Mouse (Mus musculus): ENCODE measurements around the gene Olfr651. TPM values are rescaled to one million over a fixed set of nuclear protein-coding genes. Genes with fewer than 3 reads are reported as not detected.
"Not testable (repeated sequence)": the region's sequence is repeated elsewhere in the genome, so short reads cannot be mapped to it uniquely, and the experiment has no call there.

Olfr651 gene
- not detected in 2 replicates for total RNA-seq (2017)

DNA sequence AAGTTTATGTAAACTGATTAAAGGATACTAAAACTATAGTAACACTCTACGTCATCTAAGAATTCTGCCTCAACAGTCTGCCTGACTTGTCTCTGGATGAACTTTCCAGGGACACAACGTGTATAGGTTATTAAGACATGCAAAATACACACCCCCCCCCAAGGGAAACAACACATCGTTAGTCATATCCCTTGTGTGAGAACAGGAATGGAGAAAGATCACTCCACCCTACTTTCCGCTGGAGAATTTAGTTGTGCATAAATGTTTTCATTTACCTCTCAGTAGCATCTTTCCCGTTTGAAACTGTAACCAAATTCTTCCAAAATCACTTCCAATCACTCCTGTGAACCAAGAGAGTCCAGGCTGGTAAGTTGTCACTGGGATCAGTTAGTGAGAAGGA is at the start of gene Olfr651:
TSS of gene Olfr651 (plus strand) at position 301 of the 400 bp plus-strand sequence.
- ATAC-seq (replicated peaks in 1 of 2; ENCODE audit: insufficient read depth in 1 of 2, low FRiP score in 2 of 2, low TSS enrichment in 1 of 2, low read depth in 1 of 2, poor library complexity in 2 of 2, severe bottlenecking in 2 of 2): no peak

DNA sequence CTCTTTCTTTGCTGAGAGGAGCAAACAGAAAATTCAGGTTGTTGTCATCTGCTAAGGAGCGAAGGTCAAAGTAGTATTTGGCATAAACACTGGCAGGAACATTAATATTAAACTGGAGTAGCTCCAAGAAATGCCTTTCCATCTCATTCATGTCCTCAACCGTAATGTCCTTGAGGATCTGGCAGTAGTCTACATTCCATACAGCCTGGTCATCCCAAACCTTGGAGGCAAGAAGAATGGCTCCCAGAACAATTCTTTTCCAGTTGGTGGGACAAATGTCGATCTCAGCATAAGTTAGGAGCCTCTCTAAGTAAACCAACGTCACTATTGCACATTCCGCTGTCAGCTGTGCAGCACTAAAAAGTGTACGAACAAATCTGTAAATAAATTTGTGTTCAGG is 48.7 kb upstream of the Olfr651 start:
- ATAC-seq (replicated peaks in 1 of 2; ENCODE audit: insufficient read depth in 1 of 2, low FRiP score in 2 of 2, low TSS enrichment in 1 of 2, low read depth in 1 of 2, poor library complexity in 2 of 2, severe bottlenecking in 2 of 2): not testable (repeated sequence)

DNA sequence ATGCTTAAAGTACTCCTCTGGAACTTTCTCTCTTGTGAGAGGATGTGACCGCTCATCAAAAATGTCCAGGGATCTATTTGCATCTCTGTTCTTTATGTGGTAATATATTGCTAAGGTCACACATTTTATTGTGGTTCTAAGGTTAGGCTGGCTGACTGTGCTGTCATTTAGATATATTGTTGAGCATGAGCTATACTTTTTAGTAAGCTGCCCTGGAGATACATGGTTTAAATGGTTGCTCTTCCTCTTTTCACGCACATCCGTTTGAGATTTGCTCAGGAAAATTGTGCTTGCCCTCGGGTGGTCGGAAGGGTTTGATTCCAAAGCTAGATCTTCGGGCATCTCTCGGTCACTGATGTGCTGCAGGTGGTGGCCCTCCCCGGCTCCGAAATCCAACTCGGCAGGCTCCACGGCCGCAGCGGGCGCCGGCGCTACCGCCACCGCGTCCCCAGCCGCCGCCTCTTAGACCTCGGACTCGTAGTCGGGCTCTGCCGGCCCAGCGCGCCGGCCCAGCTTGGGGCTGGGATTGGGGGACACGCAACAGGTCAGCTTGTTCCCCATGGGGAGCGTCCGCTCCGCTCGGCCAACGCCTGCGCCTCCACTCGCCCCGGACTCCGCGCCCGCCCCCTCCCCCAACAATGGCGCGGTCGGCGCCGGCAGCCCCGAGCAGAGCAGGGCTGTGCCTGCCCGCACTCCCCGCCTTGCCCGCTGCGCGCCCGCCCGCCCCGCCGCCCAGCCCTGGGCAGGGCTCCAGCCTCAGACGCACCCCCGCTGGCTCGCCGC is 48.2 kb upstream of the Olfr651 start:
- ATAC-seq (replicated peaks in 1 of 2; ENCODE audit: insufficient read depth in 1 of 2, low FRiP score in 2 of 2, low TSS enrichment in 1 of 2, low read depth in 1 of 2, poor library complexity in 2 of 2, severe bottlenecking in 2 of 2): no peak

DNA sequence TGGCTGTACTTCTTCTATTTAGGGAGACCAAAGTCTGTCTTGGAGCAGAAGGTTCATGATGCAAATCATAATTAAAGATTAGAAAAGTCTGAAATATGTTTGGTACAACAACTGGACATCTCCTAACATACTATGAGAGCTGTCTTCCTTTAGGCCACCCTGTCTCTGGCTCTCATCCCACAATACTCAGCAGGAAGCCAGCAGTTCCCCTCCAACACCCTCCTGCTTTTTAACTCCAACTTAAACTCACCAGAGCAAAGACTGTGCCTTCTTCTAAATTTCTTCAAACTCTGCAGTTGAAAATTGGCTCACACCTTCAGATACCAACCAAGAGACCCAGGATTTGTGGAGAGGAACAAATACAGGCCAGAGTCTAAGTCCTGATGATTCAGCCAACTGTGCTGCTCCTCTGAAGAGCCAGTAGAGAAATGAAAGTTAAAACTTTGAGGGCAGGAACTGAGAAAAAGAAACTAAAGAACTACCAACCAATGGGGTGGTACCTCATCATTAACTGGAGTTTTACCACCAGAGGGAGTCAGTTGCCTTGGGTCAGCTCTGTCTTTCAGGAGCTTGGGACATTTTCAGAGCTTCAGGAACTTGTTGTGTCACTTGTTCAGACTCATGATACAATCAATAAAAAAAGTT is 42.4 kb upstream of the Olfr651 start, which contains the start of gene Trim30d:
TSS of gene Trim30d (minus strand) at position 429 of the 645 bp plus-strand sequence.
- peak; percentile 100 for ATAC-seq (replicated peaks in 1 of 2; ENCODE audit: insufficient read depth in 1 of 2, low FRiP score in 2 of 2, low TSS enrichment in 1 of 2, low read depth in 1 of 2, poor library complexity in 2 of 2, severe bottlenecking in 2 of 2)

DNA sequence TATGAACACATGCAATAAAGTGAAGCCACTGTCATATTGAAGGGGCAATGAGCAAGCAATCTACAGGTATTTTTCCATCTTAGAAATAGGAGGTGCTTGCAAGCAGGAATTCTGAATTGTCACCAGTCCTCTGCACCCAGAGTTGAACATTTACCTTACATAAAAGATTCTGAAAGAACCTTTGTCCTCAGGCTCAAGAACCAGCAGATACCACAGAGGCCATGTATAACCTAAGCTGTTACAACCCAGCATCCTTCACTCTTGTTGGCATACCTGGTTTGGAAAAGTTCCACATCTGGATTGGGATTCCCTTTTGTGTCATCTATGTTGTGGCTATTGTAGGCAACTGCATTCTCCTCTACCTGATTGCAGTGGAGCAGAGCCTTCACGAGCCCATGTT is 2.8 kb downstream of the Olfr651 start:
- no peak for ATAC-seq (replicated peaks in 1 of 2; ENCODE audit: insufficient read depth in 1 of 2, low FRiP score in 2 of 2, low TSS enrichment in 1 of 2, low read depth in 1 of 2, poor library complexity in 2 of 2, severe bottlenecking in 2 of 2)

DNA sequence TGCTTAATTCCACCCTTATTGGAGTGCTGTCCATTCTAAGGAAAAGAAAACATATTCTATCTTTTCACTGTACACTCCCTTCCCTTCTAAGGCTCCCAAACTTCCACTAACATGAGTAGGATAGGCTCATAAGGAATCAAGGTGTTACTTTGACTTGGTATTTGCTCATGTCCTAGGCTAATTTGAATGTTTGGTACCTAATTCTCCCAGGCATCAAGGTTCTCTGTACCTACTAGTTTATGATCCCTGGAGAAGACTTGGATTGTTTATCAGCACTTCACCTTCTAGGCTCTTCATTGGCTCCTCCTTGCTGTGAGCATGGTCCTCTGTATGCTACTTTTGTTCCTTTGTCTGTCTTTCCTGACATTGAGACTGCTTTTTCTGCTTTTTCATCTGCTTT is 10.7 kb downstream of the Olfr651 start, which contains the start of gene Olfr652:
TSS of gene Olfr652 (plus strand) at position 301 of the 400 bp plus-strand sequence.
- no peak for ATAC-seq (replicated peaks in 1 of 2; ENCODE audit: insufficient read depth in 1 of 2, low FRiP score in 2 of 2, low TSS enrichment in 1 of 2, low read depth in 1 of 2, poor library complexity in 2 of 2, severe bottlenecking in 2 of 2)

DNA sequence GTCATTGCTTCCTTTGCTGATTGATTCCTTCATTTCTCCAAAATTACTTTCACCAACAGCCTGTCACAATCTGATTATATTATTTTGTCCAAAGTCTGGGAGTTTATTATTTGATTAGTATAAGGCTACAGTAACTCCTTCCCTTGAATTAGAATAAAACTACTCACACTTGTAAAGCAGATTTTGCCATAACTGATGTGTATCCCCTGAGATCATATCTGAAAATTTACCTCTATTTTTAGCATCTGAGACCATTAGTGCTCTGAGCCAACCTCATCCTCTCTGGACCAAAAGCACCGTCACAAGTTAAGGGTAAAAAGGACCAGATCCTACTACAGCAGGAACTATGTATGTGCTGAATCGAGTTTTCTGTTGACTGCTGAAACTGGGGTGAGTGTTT is 27.1 kb downstream of the Olfr651 start, which contains the start of gene Olfr653:
TSS of gene Olfr653 (plus strand) at position 301 of the 400 bp plus-strand sequence.
- no peak for ATAC-seq (replicated peaks in 1 of 2; ENCODE audit: insufficient read depth in 1 of 2, low FRiP score in 2 of 2, low TSS enrichment in 1 of 2, low read depth in 1 of 2, poor library complexity in 2 of 2, severe bottlenecking in 2 of 2)

DNA sequence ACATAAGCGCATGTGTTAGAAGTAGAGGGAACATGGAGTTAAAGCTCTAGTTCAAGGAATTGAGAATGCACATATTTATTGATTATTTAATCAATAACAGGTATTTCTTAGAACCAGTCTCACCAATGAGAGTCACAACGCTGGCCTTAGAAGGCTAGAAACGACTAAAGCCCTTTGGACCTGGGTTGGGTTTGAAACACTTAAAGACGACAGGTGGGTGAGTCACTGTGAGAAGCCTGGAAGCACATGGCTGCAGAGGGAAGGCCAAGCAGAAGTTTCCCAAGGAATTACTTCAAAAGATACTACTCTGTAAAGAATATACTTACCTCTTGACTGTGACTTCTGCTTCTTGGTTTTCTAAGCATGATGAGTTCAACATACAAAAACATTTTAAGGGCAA is 30.9 kb downstream of the Olfr651 start:
- no peak for ATAC-seq (replicated peaks in 1 of 2; ENCODE audit: insufficient read depth in 1 of 2, low FRiP score in 2 of 2, low TSS enrichment in 1 of 2, low read depth in 1 of 2, poor library complexity in 2 of 2, severe bottlenecking in 2 of 2)

DNA sequence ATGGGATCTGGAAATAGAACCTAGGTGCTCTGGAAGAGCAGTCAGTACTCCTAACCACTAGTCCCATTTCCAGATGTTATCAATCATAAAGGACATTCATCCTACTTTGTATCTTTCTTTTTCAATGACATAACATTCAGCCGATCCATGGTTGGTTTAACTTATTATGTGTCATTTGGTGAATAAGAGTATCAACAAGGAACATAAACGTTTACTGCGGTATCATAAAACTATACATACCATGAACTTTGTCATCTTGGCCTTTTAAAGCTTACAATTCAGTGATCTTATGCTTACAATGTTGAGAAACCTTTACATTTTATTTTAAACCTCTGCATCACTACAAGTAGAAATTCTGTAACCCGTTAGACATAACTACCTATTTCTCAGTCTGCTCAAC is 31.5 kb downstream of the Olfr651 start:
- no peak for ATAC-seq (replicated peaks in 1 of 2; ENCODE audit: insufficient read depth in 1 of 2, low FRiP score in 2 of 2, low TSS enrichment in 1 of 2, low read depth in 1 of 2, poor library complexity in 2 of 2, severe bottlenecking in 2 of 2)

DNA sequence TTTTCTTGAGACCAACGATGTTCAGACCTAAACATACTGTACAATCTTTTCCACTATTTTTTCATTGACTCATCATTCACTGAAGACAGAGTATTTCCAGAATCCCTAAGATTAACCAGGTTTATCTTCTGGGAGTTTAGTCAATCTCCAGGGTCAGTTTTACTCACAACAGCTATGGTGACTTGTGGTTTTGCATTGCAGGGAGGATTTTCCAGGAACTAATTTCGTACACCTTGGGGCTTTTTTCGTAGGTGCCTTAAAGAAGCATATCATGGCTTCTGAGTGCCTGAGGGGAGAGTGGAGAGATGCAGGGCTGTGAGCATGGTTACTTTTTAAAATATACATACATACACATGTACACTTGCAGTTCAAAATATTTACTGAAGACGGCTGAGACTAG is 36.8 kb downstream of the Olfr651 start, which contains the start of gene Olfr654:
TSS of gene Olfr654 (plus strand) at position 301 of the 400 bp plus-strand sequence.
- no peak for ATAC-seq (replicated peaks in 1 of 2; ENCODE audit: insufficient read depth in 1 of 2, low FRiP score in 2 of 2, low TSS enrichment in 1 of 2, low read depth in 1 of 2, poor library complexity in 2 of 2, severe bottlenecking in 2 of 2)

DNA sequence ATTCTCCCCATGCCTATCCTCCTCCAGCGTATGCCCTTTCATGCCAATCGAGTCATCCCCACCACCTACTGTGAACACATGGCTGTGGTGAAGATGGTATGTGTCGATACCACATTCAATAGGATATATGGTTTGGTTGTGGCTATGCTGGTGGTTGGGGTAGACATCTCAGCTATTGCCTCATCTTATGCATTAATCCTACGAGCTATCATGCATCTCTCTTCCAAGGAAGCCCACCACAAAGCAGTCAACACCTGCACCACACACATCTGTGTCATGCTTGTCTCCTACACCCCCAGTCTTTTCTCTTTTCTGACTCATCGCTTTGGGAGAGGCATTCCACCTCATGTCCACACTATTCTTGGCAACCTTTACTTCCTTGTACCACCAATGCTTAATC is 38.3 kb downstream of the Olfr651 start:
- no peak for ATAC-seq (replicated peaks in 1 of 2; ENCODE audit: insufficient read depth in 1 of 2, low FRiP score in 2 of 2, low TSS enrichment in 1 of 2, low read depth in 1 of 2, poor library complexity in 2 of 2, severe bottlenecking in 2 of 2)

DNA sequence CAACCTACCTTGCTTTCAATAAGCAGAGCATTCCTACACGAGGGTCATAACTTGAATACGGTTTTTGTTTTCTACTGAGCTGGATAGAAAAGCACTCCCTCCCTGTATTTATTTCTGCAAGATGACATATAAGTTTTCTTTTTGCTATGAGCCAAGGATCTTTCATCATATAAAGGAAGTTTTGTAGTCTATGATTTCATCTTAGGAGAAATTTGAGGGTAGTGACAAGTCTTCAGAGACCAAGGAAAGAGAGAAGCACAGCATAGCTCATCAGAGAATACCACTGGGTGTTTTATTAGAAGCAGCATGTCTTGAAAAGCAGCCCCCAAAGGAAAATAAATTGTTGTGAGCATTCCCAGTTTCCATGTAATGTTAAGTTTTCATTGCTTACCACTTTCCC is 51.7 kb downstream of the Olfr651 start, which contains the start of gene Olfr655:
TSS of gene Olfr655 (minus strand) at position 101 of the 400 bp plus-strand sequence.
- ATAC-seq (replicated peaks in 1 of 2; ENCODE audit: insufficient read depth in 1 of 2, low FRiP score in 2 of 2, low TSS enrichment in 1 of 2, low read depth in 1 of 2, poor library complexity in 2 of 2, severe bottlenecking in 2 of 2): no peak

DNA sequence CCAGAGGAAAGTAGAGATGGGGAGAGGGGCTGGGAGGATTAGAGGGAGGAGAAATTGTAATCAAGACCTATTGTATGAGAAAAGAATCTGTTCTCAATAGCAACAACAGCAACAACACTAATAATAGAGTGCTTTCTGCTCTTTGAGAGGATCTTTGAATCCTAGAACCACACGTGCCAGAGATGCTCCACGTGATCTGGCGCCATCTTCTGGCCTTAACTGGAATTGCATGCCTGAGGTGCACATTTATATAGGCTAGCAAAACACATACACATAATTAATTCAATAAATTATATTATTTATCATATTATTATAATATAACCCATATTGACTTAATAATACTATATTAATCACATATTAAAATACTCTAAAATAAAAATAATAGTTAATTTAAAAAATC is 53.2 kb downstream of the Olfr651 start:
- peak; percentile 56 to 74; a peak in 3 of 4 replicates for ATAC-seq (replicated peaks in 1 of 2; ENCODE audit: insufficient read depth in 1 of 2, low FRiP score in 2 of 2, low TSS enrichment in 1 of 2, low read depth in 1 of 2, poor library complexity in 2 of 2, severe bottlenecking in 2 of 2)

Other genes starting within 250 kb of the Olfr651 start
- 124 and 139 TPM in 2 replicates for gene Trim12a, start 234.7 kb upstream of the Olfr651 start, total RNA-seq (2017)
- 0.63 and 1.0 TPM in 2 replicates for gene Trim34b, start 220.7 kb upstream of the Olfr651 start, total RNA-seq (2017)
- 48.6 and 57.0 TPM in 2 replicates for gene Trim12c, start 196.8 kb upstream of the Olfr651 start, total RNA-seq (2017)
- 9.2 and 19.9 TPM in 2 replicates for gene Trim30b, start 180.2 kb upstream of the Olfr651 start, total RNA-seq (2017)
- gene Trim30c, start 149.3 kb upstream of the Olfr651 start, total RNA-seq (2017): 2.8 and 5.3 TPM in 2 replicates
- gene Trim30a, start 84.9 kb upstream of the Olfr651 start, total RNA-seq (2017): 57.1 and 71.2 TPM in 2 replicates
- 30.3 and 43.8 TPM in 2 replicates for gene Trim30d, start 42.3 kb upstream of the Olfr651 start, total RNA-seq (2017)
- not detected in 2 replicates for gene Olfr652, start 10.8 kb downstream of the Olfr651 start, total RNA-seq (2017)
- not detected in 2 replicates for gene Olfr653, start 27.2 kb downstream of the Olfr651 start, total RNA-seq (2017)
- not detected in 2 replicates for gene Olfr654, start 36.9 kb downstream of the Olfr651 start, total RNA-seq (2017)
- gene Olfr655, start 51.6 kb downstream of the Olfr651 start, total RNA-seq (2017): not detected in 2 replicates
- gene Olfr656, start 63.8 kb downstream of the Olfr651 start, total RNA-seq (2017): not detected in 2 replicates
- gene Olfr657, start 74.7 kb downstream of the Olfr651 start, total RNA-seq (2017): not detected in 2 replicates
- 0.45 and 0.81 TPM in 2 replicates for gene Olfr658, start 97.2 kb downstream of the Olfr651 start, total RNA-seq (2017)
- gene Olfr659, start 116.6 kb downstream of the Olfr651 start, total RNA-seq (2017): not detected in 2 replicates
- gene Olfr661, start 136.4 kb downstream of the Olfr651 start, total RNA-seq (2017): not detected in 2 replicates
- gene Usp17le, start 227.3 kb downstream of the Olfr651 start, total RNA-seq (2017): not detected in 2 replicates

Measured in hematopoietic stem cell, adult 5-6 weeks (primary cell).